Comparison of ENCODE assay signal across 8 mouse cellular contexts in the genomic region with DNA sequence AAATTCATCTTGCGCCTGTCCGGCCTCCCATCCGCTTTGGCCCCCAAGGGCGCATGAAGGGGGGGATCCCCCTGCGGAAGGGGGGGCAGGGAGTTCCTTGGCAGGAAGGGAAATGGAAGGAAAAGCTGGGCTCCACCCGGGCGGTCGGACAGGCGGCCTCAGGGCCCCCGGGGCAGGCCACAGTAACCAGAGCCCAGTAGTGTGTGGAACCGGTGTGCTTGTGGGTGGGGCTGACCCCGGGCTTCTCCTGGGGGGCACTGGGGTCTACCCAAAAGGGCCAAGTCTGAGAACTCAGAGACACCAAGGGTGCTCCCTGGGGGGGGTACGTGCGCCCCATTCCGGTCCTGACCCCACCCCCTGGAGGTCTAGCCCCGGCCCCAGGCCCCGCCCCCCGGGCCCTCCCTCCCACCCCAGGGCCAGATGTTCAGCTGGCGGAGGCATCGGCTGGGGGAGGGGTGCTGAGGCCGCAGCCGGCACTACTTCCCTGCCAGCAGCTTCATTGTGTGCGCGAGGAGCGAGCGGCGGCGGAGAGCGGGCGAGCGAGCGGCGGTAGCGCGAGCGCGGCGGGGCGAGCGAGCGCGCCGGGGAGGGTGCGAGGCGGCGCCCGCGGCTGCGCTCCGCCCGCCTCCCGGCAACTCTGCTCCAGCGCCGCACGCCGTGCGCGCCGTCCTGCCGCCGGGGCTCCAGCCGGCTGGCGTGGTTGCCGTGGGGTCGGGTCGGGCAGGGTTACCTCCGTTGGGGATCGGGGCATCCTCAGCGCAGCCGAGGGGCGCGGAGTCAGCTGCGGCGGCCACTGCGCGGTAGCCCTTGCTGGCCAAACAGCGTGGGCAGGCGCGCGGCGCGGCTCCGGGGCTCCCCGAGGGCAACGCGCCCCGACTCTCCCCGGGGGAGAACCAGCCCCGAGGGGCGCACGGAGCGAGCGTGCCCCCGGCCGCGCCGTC. TPM values are rescaled to one million over a fixed set of nuclear protein-coding genes. Genes with fewer than 3 reads are reported as not detected.
DNase-seq lines count a peak whose midpoint lies in the region; ATAC-seq and TF ChIP-seq lines count a peak whose summit lies in the region.

No protein-coding gene starts in this region.

- H3K27ac ChIP-seq in forebrain, embryonic 10.5 days, result peak overlapping the region; percentile 100
- peak overlapping the region; percentile 94 for H3K27ac ChIP-seq in heart, embryonic 16.5 days (ENCODE audit: low read length)
- peak overlapping the region; percentile 93 for H3K27ac ChIP-seq in lung, embryonic 14.5 days (ENCODE audit: low read depth)

- TF ChIP-seq CTCF in lung, embryonic 14.5 days (IDR thresholded peaks at IDR 0.05; ENCODE audit: low read depth), result no peak

- H3K9ac ChIP-seq in heart, embryonic 16.5 days (ENCODE audit: low read length), result peak overlapping the region; percentile 88
- peak overlapping the region; percentile 81 for H3K9ac ChIP-seq in lung, embryonic 14.5 days

- peak; percentile 67 for ATAC-seq in CD4-positive, CD25-positive, alpha-beta regulatory T cell, adult 4 months
- ATAC-seq in heart, embryonic 16.5 days (replicated peaks; ENCODE audit: extremely low read depth, insufficient read depth, low FRiP score), result peak; percentile 47
- ATAC-seq in lung, embryonic 14.5 days (ENCODE audit: insufficient read depth), result peak; percentile 53
- peak; percentile 47 for ATAC-seq in neutrophil, adult 5-6 weeks (ENCODE audit: extremely low read depth, insufficient number of reproducible peaks, low FRiP score, poor library complexity, severe bottlenecking)

- peak; percentile 91 for DNase-seq in adrenal gland, postnatal 14 days
- peak; percentile 90 for DNase-seq in forebrain, embryonic 10.5 days (ENCODE audit: extremely low spot score, low spot score)
- DNase-seq in kidney, postnatal 14 days, result peak; percentile 88
- DNase-seq in lung, embryonic 14.5 days, result peak; percentile 94
- DNase-seq in thymus, postnatal 14 days, result peak; percentile 95

- peaks cover 81% of the 10 kb centered on the region for H3K4me1 ChIP-seq in forebrain, embryonic 10.5 days
- H3K4me1 ChIP-seq in heart, embryonic 16.5 days (ENCODE audit: control insufficient read depth, insufficient read depth, low read length), result peaks cover 46% of the 10 kb centered on the region
- H3K4me1 ChIP-seq in lung, embryonic 14.5 days (ENCODE audit: insufficient read depth), result peaks cover 38% of the 10 kb centered on the region

- peak overlapping the region; percentile 97 for H3K4me3 ChIP-seq in forebrain, embryonic 10.5 days
- peak overlapping the region; percentile 71 for H3K4me3 ChIP-seq in heart, embryonic 16.5 days (ENCODE audit: low read length)
- H3K4me3 ChIP-seq in lung, embryonic 14.5 days (ENCODE audit: low read depth, low read length), result peak overlapping the region; percentile 81

- no peaks in the 10 kb centered on the region for H3K27me3 ChIP-seq in forebrain, embryonic 10.5 days (ENCODE audit: poor library complexity, severe bottlenecking)
- H3K27me3 ChIP-seq in heart, embryonic 16.5 days (ENCODE audit: control insufficient read depth, insufficient read depth, low read length), result no peaks in the 10 kb centered on the region
- no peaks in the 10 kb centered on the region for H3K27me3 ChIP-seq in lung, embryonic 14.5 days (ENCODE audit: insufficient read depth, low read length)

- peaks cover 36% of the 10 kb centered on the region for H3K36me3 ChIP-seq in forebrain, embryonic 10.5 days (replicated peaks)
- H3K36me3 ChIP-seq in heart, embryonic 16.5 days (ENCODE audit: control insufficient read depth, insufficient read depth), result peaks cover 8% of the 10 kb centered on the region
- H3K36me3 ChIP-seq in lung, embryonic 14.5 days (ENCODE audit: insufficient read depth), result peaks cover 27% of the 10 kb centered on the region

- peak overlapping the region; percentile 79 for H3K4me2 ChIP-seq in heart, embryonic 16.5 days (ENCODE audit: low read depth, low read length)
- peak overlapping the region; percentile 89 for H3K4me2 ChIP-seq in lung, embryonic 14.5 days

- under 1% methylated on average over 97 of the region's 97 CpGs for WGBS in forebrain, embryonic 10.5 days
- WGBS in heart, embryonic 16.5 days, result under 1% methylated on average over 93 of the region's 97 CpGs
- WGBS in lung, embryonic 14.5 days, result under 1% methylated on average over 86 of the region's 97 CpGs

- H3K9me3 ChIP-seq in forebrain, embryonic 10.5 days, result peaks cover 3% of the 10 kb centered on the region; the same call in 1 of the 2 replicates
- no peaks in the 10 kb centered on the region for H3K9me3 ChIP-seq in heart, embryonic 16.5 days (replicated peaks; ENCODE audit: control insufficient read depth, low read length)
- H3K9me3 ChIP-seq in lung, embryonic 14.5 days (ENCODE audit: low read depth, low read length), result no peaks in the 10 kb centered on the region

RNA-seq across cellular contexts. Expression of gene Rcor2, which starts 0.9 kb away (rescaled TPM):
- polyA plus RNA-seq in CD4-positive, CD25-positive, alpha-beta regulatory T cell, adult 4 months (2017; shearing (Covaris generic)), result under 1 TPM in 1 of 2 experiments, not detected in 1; 0.42 TPM
- 3.4 and 4.1 TPM in 2 replicates for total RNA-seq in adrenal gland, postnatal 14 days (2021)
- polyA plus RNA-seq in forebrain, embryonic 10.5 days (2016; fragmentation: Nextera tagmentation; extraction: Ambion mirVana), result 61.7 and 64.0 TPM in 2 replicates
- 11.9 and 18.0 TPM in 2 replicates for polyA plus RNA-seq in heart, embryonic 16.5 days (2015; fragmentation: Nextera tagmentation; extraction: Ambion mirVana)
- polyA plus RNA-seq in lung, embryonic 14.5 days (2014; fragmentation: Nextera tagmentation; extraction: Ambion mirVana), result 6.0 and 7.9 TPM in 2 replicates
- 2.1 and 2.4 TPM in 2 replicates for total RNA-seq in neutrophil, adult 5-6 weeks (2017)

RNA-seq across cellular contexts. Expression of gene Naa40, which starts 27.1 kb away (rescaled TPM):
- 10 to 100 TPM; 21.9 to 26.8 TPM for polyA plus RNA-seq in CD4-positive, CD25-positive, alpha-beta regulatory T cell, adult 4 months (2017; shearing (Covaris generic))
- 27.9 and 30.6 TPM in 2 replicates for total RNA-seq in adrenal gland, postnatal 14 days (2021)
- 106 and 107 TPM in 2 replicates for polyA plus RNA-seq in forebrain, embryonic 10.5 days (2016; fragmentation: Nextera tagmentation; extraction: Ambion mirVana)
- 59.3 and 61.1 TPM in 2 replicates for polyA plus RNA-seq in heart, embryonic 16.5 days (2015; fragmentation: Nextera tagmentation; extraction: Ambion mirVana)
- polyA plus RNA-seq in lung, embryonic 14.5 days (2014; fragmentation: Nextera tagmentation; extraction: Ambion mirVana), result 64.9 and 65.8 TPM in 2 replicates
- total RNA-seq in neutrophil, adult 5-6 weeks (2017), result 19.6 and 24.4 TPM in 2 replicates

RNA-seq across cellular contexts. Expression of gene Cox8a, which starts 50.6 kb away (rescaled TPM):
- 100 to 1,000 TPM; 223 to 296 TPM for polyA plus RNA-seq in CD4-positive, CD25-positive, alpha-beta regulatory T cell, adult 4 months (2017; shearing (Covaris generic))
- 1,334 and 1,491 TPM in 2 replicates for total RNA-seq in adrenal gland, postnatal 14 days (2021)
- 862 and 888 TPM in 2 replicates for polyA plus RNA-seq in forebrain, embryonic 10.5 days (2016; fragmentation: Nextera tagmentation; extraction: Ambion mirVana)
- polyA plus RNA-seq in heart, embryonic 16.5 days (2015; fragmentation: Nextera tagmentation; extraction: Ambion mirVana), result 1,892 and 2,285 TPM in 2 replicates
- 917 and 922 TPM in 2 replicates for polyA plus RNA-seq in lung, embryonic 14.5 days (2014; fragmentation: Nextera tagmentation; extraction: Ambion mirVana)
- total RNA-seq in neutrophil, adult 5-6 weeks (2017), result 208 and 218 TPM in 2 replicates

Comparison
In these comparisons a context has a peak if more than half of its experiments do, and no peak if none do; other contexts are left out.
1. Peak in every context shown above with its lines: DNase-seq, ATAC-seq, H3K4me3 ChIP-seq and H3K27ac ChIP-seq.